Mouse (Mus musculus) megakaryocyte, embryonic 14.5 days (primary cell): ENCODE results near the gene Dgkh.

Experiments used
- FLI1 ChIP-seq: IDR thresholded peaks from 2 replicates; pipeline ENCODE4 v1.6.1; 2012; ENCODE audit warnings: low read length, inconsistent platforms, mixed read lengths
- GATA1 ChIP-seq: IDR thresholded peaks from 3 replicates; pipeline ENCODE4 v1.6.1; 2012; ENCODE audit warnings: mixed read lengths, low read length, inconsistent platforms, borderline replicate concordance

DNA sequence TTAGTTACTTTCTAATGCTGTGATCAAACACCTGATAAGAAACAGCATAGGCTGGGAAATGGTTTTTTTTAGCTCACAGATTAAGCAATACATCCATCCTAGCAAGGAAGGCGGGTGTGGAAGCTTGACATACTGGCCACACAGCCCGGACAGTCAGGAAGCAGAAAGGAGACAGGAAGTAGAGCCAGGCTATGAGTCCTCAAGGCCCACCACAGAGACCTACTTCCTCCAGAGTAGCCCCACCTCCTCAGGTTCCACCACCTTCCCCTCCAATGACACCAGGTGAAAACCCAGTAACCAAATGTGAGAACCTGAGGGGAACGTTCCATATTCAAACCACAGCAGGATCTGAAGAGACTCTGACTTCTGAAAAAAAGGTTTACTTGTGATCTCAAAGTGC, 53.6 kb downstream of the Dgkh start:
- TF ChIP-seq GATA1 (no peak), FLI1 (no peak)
